Mouse (Mus musculus): Measurements from ENCODE around the gene R3hdm2.

- no peak for TF ChIP-seq USF1 (IDR thresholded peaks at IDR 0.05; ENCODE audit: low read depth)
- no peak for TF ChIP-seq CEBPB (IDR thresholded peaks at IDR 0.05; ENCODE audit: low read depth)
- no peak for TF ChIP-seq CTCF (IDR thresholded peaks at IDR 0.05; ENCODE audit: control insufficient read depth, insufficient read depth, insufficient read length)
Measured at GRCm38 (mm10) chr10:127432466-127432865, 52.3 kb downstream of the R3hdm2 start.

Measured in C2C12 (cell line).